ENCODE assay signal across 16 mouse cellular contexts in the genomic region with DNA sequence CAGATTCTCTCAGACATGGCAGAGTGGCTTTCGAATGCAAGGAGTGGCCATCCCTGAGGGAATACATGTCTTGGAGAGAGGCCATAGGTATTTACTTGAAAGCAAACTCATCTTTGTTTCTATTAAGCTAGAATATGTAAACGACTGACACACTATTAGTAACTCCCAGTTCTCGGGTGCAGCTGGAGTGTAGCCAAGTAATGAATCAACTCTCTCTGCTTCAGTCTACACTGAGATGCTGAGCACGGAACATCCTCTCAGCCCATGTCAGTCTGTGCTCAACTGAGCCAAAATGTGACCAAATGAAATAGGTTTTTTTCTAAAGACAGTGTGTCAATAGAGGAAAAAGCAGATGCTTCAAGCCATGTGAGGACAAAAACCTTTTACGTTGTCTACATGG.
DNase-seq lines count a peak whose midpoint lies in the region; ATAC-seq lines count a peak whose summit lies in the region.
"Had no signal": no experiment of that assay in that cellular context is flagged by ENCODE, and none has a peak within 500 bp of the region (broad histone marks: within the 10 kb centered on the region; RNA-seq: fewer than 3 reads in every experiment).

No protein-coding gene starts in this region.

- ATAC-seq in cerebellum, adult (ENCODE audit: insufficient number of reproducible peaks, low FRiP score, low TSS enrichment): no peak

- peak; percentile 22 to 25 for DNase-seq in cerebellum, postnatal 10 days
- DNase-seq in layer of hippocampus, adult 9-10 months (ENCODE audit: low spot score): peak; percentile 7
- DNase-seq in layer of hippocampus, postnatal 10 days (ENCODE audit: low spot score in 2 of 2): no peak
- DNase-seq in 3134 (ENCODE audit: extremely low read depth, insufficient read length, low spot score): peak; percentile 4
- DNase-seq in brain, adult 2 months (ENCODE audit: low read depth, low spot score): peak; percentile 53
- no peak for DNase-seq in ovary, postnatal 36 days (ENCODE audit: low spot score)
- DNase-seq in testis, postnatal 10 days (ENCODE audit: low spot score): no peak
- DNase-seq: cerebellum, adult 11-12 months; gastrocnemius, postnatal 10 days; heart, adult 18-20 months; kidney, adult 18-20 months; kidney, postnatal 14 days; layer of hippocampus, adult 9-11 months; lung, postnatal 4 days; thymus, postnatal 25 days had no signal

Comparison
In these comparisons a context has a peak if more than half of its experiments do, and no peak if none do; other contexts are left out.
1. DNase-seq: peak in cerebellum, postnatal 10 days (2 of 2), layer of hippocampus, adult 9-10 months (single experiment), 3134 (single experiment) and brain, adult 2 months (single experiment); none in layer of hippocampus, postnatal 10 days (0 of 2), ovary, postnatal 36 days (single experiment) and testis, postnatal 10 days (single experiment).